Mouse (Mus musculus) cerebellum, postnatal 36 days (tissue): Measurements from ENCODE around the gene Arhgap18.

Experiments
- DNase-seq, 2 experiments: peaks; one replicate each; pipeline ENCODE4 v3.0.0; 2021 to 2022; ENCODE audit warnings: mixed read lengths in 2 of 2

The Arhgap18 gene

GRCm38 (mm10) chr10:26752929-26753567 is at the start of gene Arhgap18:
Arhgap18 (plus strand) TSS chr10:26753421.
- no peak for DNase-seq

GRCm38 (mm10) chr10:26710458-26711011 is 42.7 kb upstream of the Arhgap18 start:
- DNase-seq, result no peak

GRCm38 (mm10) chr10:26711068-26711467 is 42.2 kb upstream of the Arhgap18 start:
- DNase-seq, result peak in 1 of 2 experiments; percentile 32

GRCm38 (mm10) chr10:26713986-26714385 is 39.2 kb upstream of the Arhgap18 start:
- no peak for DNase-seq

- DNase-seq, result no peak
Measured at GRCm38 (mm10) chr10:26724704-26725103, 28.5 kb upstream of the Arhgap18 start.

DNA sequence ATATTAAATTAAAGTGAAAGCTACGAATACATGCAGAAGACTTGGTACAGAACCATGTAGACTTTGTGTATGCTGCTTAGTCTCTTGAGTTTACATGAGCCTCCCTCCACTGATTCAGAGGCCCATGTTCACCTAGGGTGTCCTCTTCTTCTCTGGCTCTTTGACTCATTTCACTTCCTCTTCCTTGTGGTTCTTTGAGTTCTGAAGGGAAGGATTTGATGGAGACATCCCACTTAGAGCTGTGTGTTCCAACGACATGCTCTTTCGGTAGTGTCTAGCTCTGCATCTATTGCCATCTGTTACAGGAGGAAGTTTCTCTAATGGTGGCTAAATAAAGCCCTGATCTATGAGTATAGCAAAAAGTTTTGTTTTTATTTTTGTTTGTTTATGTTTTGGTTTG is 28.0 kb upstream of the Arhgap18 start:
- DNase-seq, result no peak

GRCm38 (mm10) chr10:26750827-26751226 is 2.4 kb upstream of the Arhgap18 start:
- DNase-seq, result no peak

DNA sequence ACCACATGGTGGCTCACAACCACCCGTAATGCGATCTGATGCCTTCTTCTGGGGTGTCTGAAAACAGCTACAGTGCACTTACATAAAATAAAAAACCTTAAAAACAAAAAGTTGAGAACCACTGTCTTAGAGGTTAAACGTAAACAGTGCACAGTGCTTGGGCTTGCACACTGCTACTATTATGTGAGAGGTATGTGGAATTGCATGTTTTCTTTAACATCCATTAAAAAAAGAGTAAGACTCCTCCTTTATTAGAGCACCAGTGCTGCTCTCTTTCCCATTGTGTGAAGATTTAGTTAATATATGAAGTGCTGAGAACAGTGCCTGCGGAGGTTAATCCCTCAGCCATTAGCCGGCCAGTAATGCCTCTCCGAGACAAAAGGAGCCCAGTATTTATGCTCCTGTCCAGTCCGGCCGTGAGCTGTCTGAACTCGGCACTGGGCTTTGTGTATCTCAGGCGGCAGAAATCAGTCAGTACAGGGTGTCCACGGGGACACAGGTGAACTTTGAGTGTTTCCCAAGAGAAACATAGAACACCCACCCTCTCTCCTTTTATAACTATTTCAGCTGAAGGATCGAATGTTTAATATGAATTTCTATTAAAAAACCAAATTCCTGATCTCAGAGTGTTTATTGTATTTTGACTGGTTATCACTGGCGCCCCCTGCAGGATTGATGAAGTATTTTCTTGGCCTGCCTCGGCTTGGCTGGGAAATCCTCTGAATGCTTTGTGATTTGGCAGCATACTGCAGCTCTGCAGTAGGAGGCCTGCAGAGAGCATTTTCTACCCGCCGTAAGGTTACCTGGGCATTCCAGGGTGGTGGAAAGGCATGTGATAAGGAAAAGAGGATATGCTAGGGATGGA is 925 bp upstream of the Arhgap18 start:
- DNase-seq, result peak; percentile 14 to 31

- no peak for DNase-seq
Measured at GRCm38 (mm10) chr10:26754006-26754405, 785 bp downstream of the Arhgap18 start.

DNA sequence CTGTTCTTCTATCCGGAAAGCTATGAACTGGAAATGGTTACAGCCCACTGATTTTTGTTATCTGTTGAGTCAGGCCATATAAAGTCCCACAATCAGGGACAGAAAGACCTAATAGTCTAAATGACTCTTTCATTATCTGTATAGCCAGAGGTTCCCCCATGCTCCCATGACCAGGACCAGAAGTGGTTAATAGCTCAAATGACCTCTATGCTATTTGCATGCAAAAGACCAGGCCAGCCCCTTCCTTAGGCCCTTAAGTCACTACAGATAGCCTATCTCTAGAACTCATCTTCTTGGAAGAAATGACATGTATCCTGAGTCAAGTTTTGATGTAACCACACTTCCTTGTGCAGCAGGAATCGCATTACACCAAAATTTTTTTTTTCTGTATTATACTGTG is 4.0 kb downstream of the Arhgap18 start:
- no peak for DNase-seq

DNA sequence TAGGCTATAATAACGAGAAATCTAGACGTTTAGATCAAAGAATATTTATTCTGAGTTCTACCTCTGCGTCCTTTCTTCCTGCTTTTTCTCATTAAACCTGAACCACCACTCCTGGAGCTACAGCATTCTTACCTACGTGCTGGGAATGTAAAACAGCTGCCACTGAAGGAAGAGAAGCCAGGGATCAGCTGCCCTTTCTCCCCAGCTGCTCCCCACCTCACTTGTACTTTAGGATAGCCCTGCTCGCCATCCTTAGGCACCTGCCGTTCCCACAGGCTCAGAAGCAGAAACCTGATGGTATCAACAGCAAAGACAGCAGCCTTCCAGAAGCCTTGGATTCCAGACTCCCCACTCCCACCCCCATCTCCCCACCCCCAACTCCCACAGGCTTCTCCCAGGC is 6.2 kb downstream of the Arhgap18 start:
- DNase-seq, result no peak

- DNase-seq, result no peak
Measured at GRCm38 (mm10) chr10:26761103-26761502, 7.9 kb downstream of the Arhgap18 start.

DNA sequence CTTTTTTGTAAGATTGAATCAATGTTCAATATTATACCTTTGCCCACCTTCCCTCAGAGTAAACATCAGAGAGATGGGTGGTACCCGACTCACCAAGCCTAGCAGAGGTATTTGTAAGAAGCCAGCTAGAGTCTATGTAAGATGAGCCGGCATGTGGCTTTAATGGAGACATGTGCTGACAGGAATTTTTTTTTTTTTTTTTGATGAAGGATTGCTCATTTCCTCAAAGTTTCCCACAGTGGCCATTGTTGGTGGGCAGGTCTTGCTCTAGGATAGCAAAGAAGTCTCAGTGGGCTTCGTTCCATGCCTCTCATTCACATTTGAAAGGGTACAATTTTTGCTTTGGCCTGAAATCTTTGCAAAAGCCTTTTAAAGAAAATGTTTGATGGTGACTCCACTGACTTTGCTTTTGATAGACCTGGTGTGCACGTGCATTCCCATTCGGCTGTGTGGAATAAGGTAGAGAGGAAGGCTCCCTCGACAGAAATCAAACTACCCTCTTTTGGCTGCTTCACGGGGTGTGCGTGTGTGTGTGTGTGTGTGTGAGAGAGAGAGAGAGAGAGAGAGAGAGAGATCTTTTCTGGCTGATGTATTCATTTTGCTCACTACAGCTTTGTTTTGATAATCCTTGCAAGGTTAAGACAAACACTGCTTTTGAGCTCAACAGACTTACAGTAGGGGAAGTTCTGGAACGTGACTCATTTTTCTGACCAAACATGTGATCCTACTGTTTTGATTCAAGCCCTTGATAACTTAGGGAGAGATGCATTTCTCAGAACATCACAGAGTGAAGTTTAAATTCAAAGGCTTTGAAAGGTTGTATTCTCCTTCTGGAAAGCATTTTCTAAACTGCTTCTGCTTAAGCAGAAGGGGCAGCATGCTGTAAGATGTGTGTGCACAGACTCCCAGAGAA is 9.0 kb downstream of the Arhgap18 start:
- no peak for DNase-seq

DNA sequence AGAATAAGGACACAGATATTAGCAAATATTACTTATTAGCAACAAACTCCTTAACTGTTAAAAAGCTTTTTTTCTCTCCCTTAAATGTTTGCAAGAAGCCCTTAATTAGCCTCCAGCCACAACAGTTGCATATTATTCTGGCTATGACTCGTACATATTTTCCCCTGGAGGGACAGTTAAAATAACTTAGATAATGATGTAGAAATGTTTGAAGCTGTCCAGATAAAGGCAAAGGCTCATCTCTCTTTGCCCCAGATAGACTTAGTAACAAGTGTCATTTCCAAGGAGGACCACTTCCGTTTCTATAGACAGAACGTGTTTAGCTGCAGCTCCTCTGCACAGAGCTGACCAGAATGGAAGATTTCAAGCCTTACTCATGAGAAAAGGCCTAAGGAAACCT is 14.0 kb downstream of the Arhgap18 start:
- no peak for DNase-seq

GRCm38 (mm10) chr10:26768943-26769342 is 15.7 kb downstream of the Arhgap18 start:
- DNase-seq, result no peak

DNA sequence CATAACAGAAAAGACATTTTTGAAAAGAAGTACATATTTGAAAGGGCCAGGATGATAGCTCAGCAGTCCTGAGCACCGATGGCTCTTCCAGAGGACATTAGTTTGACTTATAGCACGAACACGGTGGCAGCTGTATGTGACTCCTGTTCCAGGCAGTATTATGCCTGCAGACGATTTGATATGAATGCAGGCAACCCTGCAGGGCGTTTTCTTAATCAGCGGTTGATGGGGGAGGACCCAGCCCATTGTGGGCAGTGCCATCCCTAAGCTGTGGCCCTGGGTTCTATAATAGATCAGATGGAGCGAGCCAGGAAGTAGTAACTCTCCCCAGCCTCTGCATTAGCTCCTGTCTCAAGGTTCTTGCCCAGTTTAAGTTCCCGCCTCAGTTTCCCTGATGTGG is 16.8 kb downstream of the Arhgap18 start:
- no peak for DNase-seq

GRCm38 (mm10) chr10:26771938-26772623 is 18.9 kb downstream of the Arhgap18 start:
- peak in 1 of 2 experiments; percentile 34 for DNase-seq

DNA sequence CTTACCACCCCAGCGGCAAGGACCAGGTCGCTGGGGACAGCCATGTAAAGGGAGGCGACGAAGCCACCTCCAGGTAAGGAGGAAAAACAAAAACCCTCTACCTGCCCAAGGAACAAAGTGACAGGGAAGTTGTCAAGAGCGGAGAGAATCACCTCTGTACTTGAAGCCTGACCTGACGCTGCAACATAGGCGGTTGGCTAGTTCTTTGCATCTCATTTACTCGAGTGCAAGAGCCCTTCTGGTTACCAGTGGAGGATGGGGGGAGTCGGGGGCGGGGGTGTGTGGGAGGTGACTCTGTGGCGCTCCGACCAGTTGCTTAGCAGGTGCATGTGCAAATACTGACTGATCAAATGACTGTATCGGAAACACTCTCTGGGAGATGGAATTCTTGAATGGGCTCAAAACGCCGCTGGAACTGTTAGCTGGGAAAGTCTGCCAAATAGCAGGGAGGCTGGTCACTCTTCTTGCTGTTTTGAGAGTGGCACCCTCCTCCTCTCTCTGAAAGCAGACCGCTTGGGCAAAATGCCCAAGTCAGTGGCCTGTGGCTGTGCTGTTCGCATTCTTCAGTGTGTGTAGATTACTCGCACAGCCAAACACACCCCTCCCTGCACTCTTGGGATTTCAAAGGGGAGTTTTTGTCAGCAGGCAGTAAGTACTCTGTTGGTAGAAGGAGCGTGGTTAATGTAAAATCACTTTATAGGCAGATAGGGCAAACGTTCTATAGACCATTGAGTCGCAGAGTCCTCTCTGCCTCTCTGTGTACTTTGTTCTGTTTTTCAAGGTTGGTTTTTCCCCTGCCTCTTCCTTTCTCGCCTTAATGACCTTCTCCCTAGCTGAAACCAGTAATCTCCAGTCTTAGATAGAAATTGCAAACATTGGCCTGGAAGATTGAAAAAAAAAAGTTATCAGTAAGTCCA is 19.7 kb downstream of the Arhgap18 start:
- DNase-seq, result peak; percentile 25 to 37

DNA sequence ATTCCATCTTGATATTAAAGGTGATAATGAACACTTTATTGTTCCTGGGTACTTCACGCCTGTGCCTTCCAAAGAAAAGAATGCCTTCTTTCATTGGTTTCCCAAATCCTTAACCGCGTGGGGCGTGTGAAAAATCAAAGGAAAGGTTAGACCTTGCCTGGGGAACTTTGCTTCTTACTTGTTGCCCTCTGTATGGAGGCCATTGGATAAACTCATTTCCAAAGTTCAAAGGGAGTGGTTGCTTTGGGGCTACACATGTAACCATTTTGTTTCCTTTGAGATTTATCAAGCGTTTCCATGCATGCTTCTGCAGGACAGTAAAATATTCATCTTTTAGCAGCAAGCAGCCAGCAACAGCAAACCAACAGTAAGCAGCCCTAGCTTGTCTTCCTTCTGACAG is 20.3 kb downstream of the Arhgap18 start:
- DNase-seq, result no peak

GRCm38 (mm10) chr10:26774266-26774665 is 21.0 kb downstream of the Arhgap18 start:
- no peak for DNase-seq

- no peak for DNase-seq
Measured at GRCm38 (mm10) chr10:26776443-26776842, 23.2 kb downstream of the Arhgap18 start.
